Mouse (Mus musculus): ENCODE results near the gene Lpp.

- TF ChIP-seq POLR2A (IDR thresholded peaks at IDR 0.05; ENCODE audit: borderline replicate concordance, low read depth, low read length) (no peak), CTCF (IDR thresholded peaks at IDR 0.05; ENCODE audit: low read depth, low read length) (no peak)
Measured at GRCm38 (mm10) chr16:24991995-24992394, 598.7 kb downstream of the Lpp start.

All from bone marrow macrophage, adult 2 months (primary cell).